Mouse (Mus musculus) skeletal muscle tissue, postnatal 0 days (tissue): Measurements from ENCODE around the gene Slc16a11. TPM values are rescaled to one million over a fixed set of nuclear protein-coding genes. Genes with fewer than 3 reads are reported as not detected.

Experiments
- microRNA counts: library from miRNA; unstranded; fragments of <30 nt; microRNA quantifications from one replicate; lab custom pipeline; 2015
- microRNA-seq, 2 experiments: library from miRNA; unstranded; fragments of <30 nt; microRNA quantifications; one replicate each; pipeline ENCODE4; 2016
- polyA plus RNA-seq: library from polyadenylated mRNA; unstranded; fragments of >200 nt; fragmentation: Nextera tagmentation; extraction: Ambion mirVana; gene quantifications from 2 replicates; pipeline ENCODE4 v1.2.1, GENCODE M21; 2015

Slc16a11 gene
- polyA plus RNA-seq = 0.37 and 0.59 TPM in 2 replicates

DNA sequence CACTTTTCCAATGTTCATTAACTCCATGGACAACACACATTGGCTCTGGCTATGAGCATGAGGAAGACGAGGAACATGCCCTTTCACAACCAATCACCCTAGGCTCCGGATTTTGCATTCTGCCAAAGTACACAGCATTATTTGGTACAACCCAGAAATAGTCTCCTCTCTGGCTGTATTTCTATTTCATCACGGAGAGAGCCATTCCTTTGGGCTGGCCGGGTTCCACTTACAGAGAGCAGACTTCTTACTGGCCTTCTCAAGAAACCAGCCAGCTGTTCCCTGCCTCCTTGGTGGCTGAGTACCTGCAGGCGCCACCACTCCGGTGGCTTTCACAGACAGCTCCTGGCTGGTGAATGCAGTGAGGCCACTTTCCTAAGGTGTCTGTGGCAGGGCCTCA is at the start of gene Slc16a11:
Gene Slc16a11 (plus strand): TSS at position 330 of the 400 bp plus-strand sequence.

DNA sequence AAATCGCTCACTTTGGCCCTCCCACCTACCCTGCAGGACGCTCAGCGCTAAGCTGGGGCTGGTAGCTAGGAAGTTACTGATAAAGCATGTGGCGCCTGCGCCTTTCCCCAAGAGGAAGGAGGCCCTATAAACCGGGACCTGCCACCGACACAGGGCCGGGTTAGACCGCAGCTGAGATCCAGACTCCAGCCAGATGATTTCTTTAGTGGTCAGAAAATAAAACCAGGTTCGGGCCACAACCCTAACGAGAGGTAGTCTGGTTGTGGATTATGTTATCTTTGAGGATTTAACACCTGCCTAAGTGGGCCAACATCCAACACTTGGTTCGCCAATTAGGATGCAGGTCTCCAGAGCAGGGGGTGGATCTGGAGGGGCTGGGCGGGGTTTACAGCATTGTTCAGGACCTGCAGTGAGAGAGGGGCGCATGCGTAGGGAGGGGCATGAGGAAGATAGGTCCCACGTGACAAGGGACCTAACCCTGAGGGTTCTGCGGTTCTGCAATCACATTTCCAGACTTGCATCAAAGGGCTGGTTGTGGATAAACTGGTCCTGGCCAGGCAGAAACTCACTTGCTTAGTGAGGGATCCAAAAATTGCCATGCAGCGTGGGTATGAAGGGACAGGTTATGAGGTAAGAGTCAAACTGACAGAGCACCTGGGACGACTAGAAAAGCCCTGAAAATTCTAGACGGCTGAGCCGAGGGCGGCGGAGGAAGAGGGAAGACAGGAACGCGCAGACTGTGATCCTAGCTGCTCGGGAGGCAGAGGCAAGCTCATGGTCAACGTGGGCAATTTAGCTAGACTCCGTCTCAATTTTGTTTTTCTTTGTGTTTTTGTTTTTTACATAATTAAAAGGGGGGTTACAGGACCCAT is 8.4 kb downstream of the Slc16a11 start, which contains the start of gene Slc16a13:
Gene Slc16a13 (minus strand): TSS at position 334 of the 872 bp plus-strand sequence.

DNA sequence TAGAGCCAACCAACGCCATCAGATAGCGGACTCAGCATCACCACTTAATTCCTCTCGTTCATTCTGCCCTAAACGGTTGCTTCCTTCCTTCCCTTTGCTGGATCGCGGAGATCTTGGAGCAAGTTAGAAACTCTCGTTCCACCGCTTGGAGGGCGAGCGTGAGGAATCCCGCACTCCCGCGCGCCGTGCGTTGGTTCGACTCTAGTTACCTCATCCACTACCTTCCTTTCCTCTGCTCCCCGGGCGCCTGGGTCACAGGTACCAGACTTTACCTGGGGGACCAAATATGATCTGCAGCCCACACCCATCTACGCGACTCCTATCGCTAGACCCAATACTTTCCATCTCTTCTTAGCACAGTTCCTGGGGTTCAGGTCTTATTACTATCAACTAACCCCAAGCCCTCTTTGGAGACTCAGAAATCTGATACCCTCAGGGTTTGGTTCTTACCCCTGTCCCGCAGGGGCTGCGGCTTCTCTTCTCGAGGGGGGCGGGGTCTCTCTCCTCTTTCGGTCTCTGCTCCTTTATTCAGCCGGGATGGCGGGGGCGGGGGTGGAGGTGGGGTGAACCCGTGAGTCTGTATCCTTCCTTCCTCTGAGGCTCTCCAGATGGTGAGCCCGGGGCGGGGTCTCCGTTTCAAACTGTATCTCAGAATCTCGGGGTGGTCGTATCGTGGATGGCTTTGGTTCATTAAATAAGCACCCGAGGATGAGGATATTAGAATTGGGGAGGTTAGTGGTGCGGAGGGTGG is 16.9 kb downstream of the Slc16a11 start, which contains the start of gene Bcl6b:
Gene Bcl6b (minus strand): TSS at position 539 of the 751 bp plus-strand sequence.

DNA sequence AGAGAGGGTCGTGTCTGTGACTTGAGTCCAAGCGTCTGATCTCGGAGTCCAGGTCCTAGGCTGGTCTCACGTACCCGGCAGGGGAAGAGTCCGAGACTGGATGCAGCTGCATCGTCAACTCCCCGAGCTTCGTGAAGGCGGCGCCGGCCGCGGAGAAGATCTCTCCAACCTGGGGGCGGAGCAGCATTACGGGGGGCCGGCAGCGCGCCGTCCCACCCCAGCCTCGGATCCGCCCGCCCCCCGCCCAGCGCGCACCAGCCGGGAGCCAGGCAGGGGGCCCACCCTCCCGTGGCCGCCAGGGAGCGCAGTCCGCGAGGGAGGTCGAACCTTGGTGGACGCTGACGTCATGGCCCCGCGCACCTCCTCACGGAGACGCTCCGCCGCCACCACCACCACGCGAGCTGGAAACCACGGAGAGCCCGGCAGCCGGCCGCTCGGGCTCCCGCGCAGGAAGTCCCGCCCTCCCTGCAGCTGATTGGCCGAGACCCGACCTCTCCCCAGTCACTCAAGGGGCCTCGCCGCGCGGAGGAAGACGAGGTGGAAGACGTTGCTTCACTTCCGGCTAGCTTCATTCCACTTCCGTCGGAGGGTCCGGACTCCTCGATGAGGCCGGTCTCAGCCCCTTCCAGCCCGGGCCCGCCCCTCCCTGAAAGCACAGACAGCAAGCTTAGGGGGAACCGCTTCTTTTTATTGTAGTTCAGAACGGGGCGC is 25.1 kb downstream of the Slc16a11 start, which contains the start of gene 0610010K14Rik:
Gene 0610010K14Rik (minus strand): TSS at position 458 of the 711 bp plus-strand sequence.

DNA sequence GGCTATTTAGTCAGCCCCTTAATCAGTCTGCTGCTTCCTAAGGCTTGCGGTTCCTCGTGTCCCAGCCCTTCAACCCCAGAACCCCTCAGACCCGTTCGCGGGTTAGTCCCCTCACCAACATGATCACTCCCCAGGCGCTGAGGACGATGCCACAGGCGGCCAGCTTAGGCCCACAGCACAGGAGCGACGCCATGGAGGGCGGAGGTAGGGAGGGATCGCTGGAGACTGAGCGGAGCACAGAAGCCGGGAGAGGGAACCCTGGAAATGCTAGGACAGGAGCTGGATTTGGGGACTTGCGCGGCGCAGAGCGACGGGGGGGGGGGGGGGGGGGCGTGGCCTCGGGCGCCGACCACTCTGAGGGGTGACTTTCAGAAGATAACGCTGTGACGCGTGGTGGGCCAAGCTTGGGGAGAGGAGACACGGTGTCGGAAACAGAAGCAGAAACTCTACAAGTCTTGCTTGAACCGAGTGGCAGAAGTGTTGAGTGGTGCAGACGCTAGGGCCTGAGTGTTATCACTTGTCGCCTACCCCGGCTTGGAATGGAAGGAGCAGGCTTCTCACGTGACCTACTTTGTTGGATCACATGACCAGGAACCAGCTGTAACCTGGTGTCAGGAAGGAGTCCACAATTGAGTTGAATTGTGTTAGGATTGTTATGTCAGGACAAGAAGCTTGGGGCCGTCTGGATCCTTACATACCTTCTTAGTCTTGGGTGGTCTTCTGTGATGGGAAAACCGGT is 27.2 kb downstream of the Slc16a11 start, which contains the start of the genes Gm21988 and Rnasek:
Gene Gm21988 (minus strand): TSS at position 290 of the 739 bp plus-strand sequence.
Gene Rnasek (minus strand): TSS at position 302 of the 739 bp plus-strand sequence.

DNA sequence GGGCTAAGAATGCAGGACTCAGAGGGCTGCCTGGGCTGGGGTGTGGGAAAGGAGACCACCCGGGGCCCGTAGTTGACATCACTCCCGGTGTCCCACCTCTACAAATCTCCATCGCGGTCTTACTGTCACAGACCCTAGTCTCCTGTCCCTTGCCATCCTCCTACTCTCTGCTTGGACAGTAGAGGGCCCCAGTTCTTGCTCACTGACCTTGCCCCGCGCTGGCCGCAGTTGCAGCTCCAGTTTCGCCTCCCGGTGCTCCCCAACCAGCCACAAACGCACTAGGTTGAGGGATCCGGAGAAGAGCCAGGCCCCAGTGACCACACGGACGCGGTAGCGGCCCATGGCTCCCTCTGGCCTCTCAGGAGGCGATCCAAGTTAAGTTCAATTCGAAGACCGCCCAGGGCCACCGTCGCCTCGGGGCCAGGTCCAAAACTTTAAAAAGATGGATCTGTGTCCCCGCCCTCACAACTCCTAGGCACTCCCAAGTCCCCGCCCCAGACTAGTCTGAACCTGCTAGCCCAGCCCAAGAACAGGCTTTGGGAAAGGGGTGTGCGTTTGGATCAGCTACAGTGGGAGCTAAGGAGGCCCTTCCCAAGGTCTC is 42.5 kb downstream of the Slc16a11 start, which contains the start of gene Alox12:
Gene Alox12 (minus strand): TSS at position 423 of the 601 bp plus-strand sequence.

MicroRNA genes within 50 kb of the gene (microRNA counts, 519-probe panel; counts per million panel counts)
- microRNA mmu-miR-195 (lab: Ali Mortazavi, UCI) (296 counts per million, percentile 58 among the panel's probes with 10 or more counts), microRNA mmu-miR-497 (lab: Ali Mortazavi, UCI) (1,860 counts per million, percentile 64 among the panel's probes with 10 or more counts)

Small RNA genes within 50 kb of the gene (microRNA-seq; reads per million reads assigned to microRNA genes)
- 617 to 804 reads per million in 2 experiments for gene Mir195a
- gene Mir497 = 0 reads per million in 2 experiments
- gene Mir497b = 0 reads per million in 2 experiments

Other genes starting within 250 kb of the Slc16a11 start
- 0.23 and 0.57 TPM in 2 replicates for gene Cldn7, start 248.0 kb upstream of the Slc16a11 start, polyA plus RNA-seq
- 42.1 and 46.1 TPM in 2 replicates for gene Ctdnep1, start 231.6 kb upstream of the Slc16a11 start, polyA plus RNA-seq
- 86.0 and 92.4 TPM in 2 replicates for gene Elp5, start 230.2 kb upstream of the Slc16a11 start, polyA plus RNA-seq
- 320 and 389 TPM in 2 replicates for gene Gabarap, start 221.6 kb upstream of the Slc16a11 start, polyA plus RNA-seq
- gene Phf23, start 217.0 kb upstream of the Slc16a11 start, polyA plus RNA-seq = 31.1 and 33.7 TPM in 2 replicates
- gene Dvl2, start 212.2 kb upstream of the Slc16a11 start, polyA plus RNA-seq = 11.2 and 11.8 TPM in 2 replicates
- gene Acadvl, start 197.3 kb upstream of the Slc16a11 start, polyA plus RNA-seq = 311 and 331 TPM in 2 replicates
- gene Dlg4, start 195.8 kb upstream of the Slc16a11 start, polyA plus RNA-seq = 3.3 and 5.3 TPM in 2 replicates
- gene Asgr1, start 158.7 kb upstream of the Slc16a11 start, polyA plus RNA-seq = 0.13 and 0.21 TPM in 2 replicates
- 0.23 and 0.68 TPM in 2 replicates for gene Asgr2, start 120.1 kb upstream of the Slc16a11 start, polyA plus RNA-seq
- gene Mgl2, start 82.4 kb upstream of the Slc16a11 start, polyA plus RNA-seq = 8.2 and 9.7 TPM in 2 replicates
- gene Clec10a, start 56.6 kb upstream of the Slc16a11 start, polyA plus RNA-seq = 4.7 and 11.4 TPM in 2 replicates
- 1.3 and 2.4 TPM in 2 replicates for gene Slc16a13, start 8.3 kb downstream of the Slc16a11 start, polyA plus RNA-seq
- 6.5 and 8.3 TPM in 2 replicates for gene Bcl6b, start 17.0 kb downstream of the Slc16a11 start, polyA plus RNA-seq
- gene 0610010K14Rik, start 25.2 kb downstream of the Slc16a11 start, polyA plus RNA-seq = 70.9 and 85.5 TPM in 2 replicates
- gene Gm21988, start 27.1 kb downstream of the Slc16a11 start, polyA plus RNA-seq = 6.0 and 7.6 TPM in 2 replicates
- 228 and 235 TPM in 2 replicates for gene Rnasek, start 27.1 kb downstream of the Slc16a11 start, polyA plus RNA-seq
- 0.91 and 1.7 TPM in 2 replicates for gene Alox12, start 42.6 kb downstream of the Slc16a11 start, polyA plus RNA-seq
- gene Alox12e, start 109.9 kb downstream of the Slc16a11 start, polyA plus RNA-seq = 0.21 and 0.27 TPM in 2 replicates
- gene Alox15, start 139.3 kb downstream of the Slc16a11 start, polyA plus RNA-seq = 0.08 and 0.12 TPM in 2 replicates
- gene Pelp1, start 197.3 kb downstream of the Slc16a11 start, polyA plus RNA-seq = 11.7 and 12.6 TPM in 2 replicates
- gene Arrb2, start 219.9 kb downstream of the Slc16a11 start, polyA plus RNA-seq = 8.7 and 12.3 TPM in 2 replicates
- gene Med11, start 239.2 kb downstream of the Slc16a11 start, polyA plus RNA-seq = 13.6 and 16.3 TPM in 2 replicates
- gene Zmynd15, start 246.7 kb downstream of the Slc16a11 start, polyA plus RNA-seq = 0.30 and 0.38 TPM in 2 replicates
- gene Cxcl16, start 247.2 kb downstream of the Slc16a11 start, polyA plus RNA-seq = 2.9 and 3.2 TPM in 2 replicates